Mouse (Mus musculus) forebrain, embryonic 11.5 days (tissue): ENCODE data around the gene Rab32. TPM values are rescaled to one million over a fixed set of nuclear protein-coding genes. Genes with fewer than 3 reads are reported as not detected.
"Not testable (repeated sequence)": the region's sequence is repeated elsewhere in the genome, so short reads cannot be mapped to it uniquely, and the experiment has no call there.

Source experiments
- ATAC-seq: fragments of 200-750 bp; cut with Nextera tagmentation; replicated peaks from 2 replicates; pipeline ENCODE4 v1.8.0; 2017; ENCODE audit warnings: moderate TSS enrichment; ENCODE audit not compliant: low FRiP score
- DNase-seq: peaks from one replicate; pipeline ENCODE4 v3.0.0-alpha.2; 2017; ENCODE audit warnings: low spot score
- H3K27ac ChIP-seq: fragments of 300-500 bp; sonication (generic); 2 replicates; pipeline ENCODE4 v1.5.1; 2014; ENCODE audit warnings: low read depth, low read length
- H3K27me3 ChIP-seq: fragments of 300-500 bp; sonication (generic); 2 replicates; pipeline ENCODE4 v1.6.1; 2014; ENCODE audit warnings: mild to moderate bottlenecking, low read length, mixed read lengths; ENCODE audit not compliant: control insufficient read depth, insufficient read depth
- H3K36me3 ChIP-seq: fragments of 300-500 bp; sonication (generic); 2 replicates; pipeline ENCODE4 v1.6.1; 2014; ENCODE audit warnings: mild to moderate bottlenecking, low read length, moderate library complexity, mixed read lengths; ENCODE audit not compliant: control insufficient read depth, insufficient read depth
- H3K4me1 ChIP-seq: fragments of 300-500 bp; sonication (generic); replicated peaks from 2 replicates; pipeline ENCODE4 v1.6.1; 2014; ENCODE audit warnings: low read length, mixed read lengths; ENCODE audit not compliant: control insufficient read depth, insufficient read depth
- H3K4me2 ChIP-seq: fragments of 300-500 bp; sonication (generic); 2 replicates; pipeline ENCODE4 v1.6.1; 2014; ENCODE audit warnings: low read depth, mild to moderate bottlenecking, low read length, moderate library complexity, mixed read lengths; ENCODE audit not compliant: severe bottlenecking
- H3K4me3 ChIP-seq: fragments of 300-500 bp; sonication (generic); 2 replicates; pipeline ENCODE4 v1.5.1; 2014; ENCODE audit warnings: low read depth, low read length
- H3K9ac ChIP-seq: fragments of 300-500 bp; sonication (generic); 2 replicates; pipeline ENCODE4 v1.6.1; 2014; ENCODE audit warnings: low read length
- H3K9me3 ChIP-seq: fragments of 300-500 bp; sonication (generic); 2 replicates; pipeline ENCODE4 v1.6.1; 2016; ENCODE audit warnings: low read length, mixed read lengths; ENCODE audit not compliant: control insufficient read depth
- WGBS: fragments of 180-500 bp; shearing (Covaris S2); extraction: QIAGEN DNeasy Blood & Tissue Kit; methylation state at CpG from one replicate; pipeline ENCODE4 v1.1.7; 2014; 5-methylcytosine and 5-hydroxymethylcytosine counted together
- polyA plus RNA-seq: library from polyadenylated mRNA; unstranded; fragments of >200 nt; fragmentation: Nextera tagmentation; extraction: Ambion mirVana; gene quantifications from 2 replicates; pipeline ENCODE4 v1.2.1, GENCODE M21; 2014

The Rab32 gene
- polyA plus RNA-seq: 10.5 TPM in 2 replicates

DNA sequence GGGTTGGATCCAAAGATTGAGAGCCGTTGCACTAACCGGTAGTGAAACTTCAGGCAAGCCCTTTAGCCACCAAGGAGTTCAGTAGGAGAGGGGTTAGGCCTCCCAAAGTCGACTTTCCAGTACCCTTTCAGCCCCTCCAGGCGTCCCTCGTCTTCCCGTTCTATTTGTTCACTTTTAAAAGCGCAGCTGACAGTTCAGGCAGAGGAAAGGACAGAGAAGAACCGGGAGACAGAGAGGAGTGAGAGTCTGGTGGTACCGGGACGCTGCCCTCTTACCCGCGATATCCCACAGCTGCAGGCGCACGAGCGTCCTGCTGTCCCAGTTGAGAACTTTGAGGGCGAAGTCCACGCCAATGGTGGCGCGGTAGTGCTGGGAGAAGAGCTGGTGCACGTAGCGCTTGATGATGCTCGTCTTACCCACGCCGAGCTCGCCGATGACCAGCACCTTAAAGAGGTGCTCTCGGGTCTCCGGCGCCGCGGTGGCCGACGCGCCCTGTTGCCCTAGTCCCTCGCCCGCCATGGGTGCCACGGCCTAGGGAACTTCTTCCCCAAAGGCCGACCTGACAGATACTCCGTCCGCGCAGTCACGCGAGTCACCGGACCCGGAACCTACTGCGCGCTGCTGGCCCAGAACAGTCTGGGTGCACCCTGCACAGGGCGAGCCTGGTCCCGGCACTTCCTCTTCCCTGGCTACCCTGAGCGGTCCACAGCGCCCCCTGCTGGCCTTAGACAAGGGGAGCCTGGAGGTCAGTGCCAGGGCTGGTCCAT is at the start of gene Rab32:
Rab32 (minus strand) TSS at position 696 of the 767 bp plus-strand sequence.
- DNase-seq: peak; percentile 95
- no peak within 1 kb of the TSS for H3K27ac ChIP-seq
- peak within 1 kb of the TSS; percentile 62 for H3K4me3 ChIP-seq
- under 1% methylated on average over 51 of the region's 51 CpGs for WGBS
- H3K9me3 ChIP-seq: no peaks in the 10 kb centered on the region
- H3K36me3 ChIP-seq: no peaks in the 10 kb centered on the region
- H3K4me1 ChIP-seq: 0 out of 2 replicates have a peak, but pooled peaks cover 1% of the 10 kb centered on the region
- H3K4me2 ChIP-seq: peak within 1 kb of the TSS; percentile 86
- peak; percentile 99 for ATAC-seq
- H3K27me3 ChIP-seq: no peaks in the 10 kb centered on the region
- peak within 1 kb of the TSS; percentile 66 for H3K9ac ChIP-seq

DNA sequence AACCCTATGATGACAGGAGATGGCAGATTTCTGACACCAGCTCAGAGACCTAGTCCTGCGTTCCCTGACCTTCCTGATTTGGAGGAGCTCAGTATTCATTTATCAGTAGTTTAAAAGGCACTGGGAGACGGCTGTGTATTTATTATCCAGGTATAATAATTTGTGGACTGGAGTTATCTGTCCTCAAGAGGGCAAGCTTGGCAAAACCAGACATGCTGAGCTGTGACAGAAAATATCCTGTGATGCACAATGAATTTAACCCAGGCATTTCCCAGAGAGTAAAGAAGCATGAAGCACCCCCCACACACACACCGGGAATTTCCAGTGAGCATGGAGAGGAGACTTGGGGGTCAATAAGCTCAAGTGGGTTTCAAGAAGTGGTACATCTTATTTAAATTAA is 42.7 kb upstream of the Rab32 start:
- Histone ChIP-seq H3K9ac (no peak overlapping the region), H3K36me3 (no peaks in the 10 kb centered on the region), H3K4me2 (no peak overlapping the region), H3K27me3 (no peaks in the 10 kb centered on the region), H3K27ac (no peak overlapping the region), H3K4me1 (no peaks in the 10 kb centered on the region), H3K4me3 (no peak overlapping the region), H3K9me3 (no peaks in the 10 kb centered on the region)
- DNase-seq (no peak), ATAC-seq (no peak)
- 83% methylated on average over 3 of the region's 3 CpGs for WGBS

DNA sequence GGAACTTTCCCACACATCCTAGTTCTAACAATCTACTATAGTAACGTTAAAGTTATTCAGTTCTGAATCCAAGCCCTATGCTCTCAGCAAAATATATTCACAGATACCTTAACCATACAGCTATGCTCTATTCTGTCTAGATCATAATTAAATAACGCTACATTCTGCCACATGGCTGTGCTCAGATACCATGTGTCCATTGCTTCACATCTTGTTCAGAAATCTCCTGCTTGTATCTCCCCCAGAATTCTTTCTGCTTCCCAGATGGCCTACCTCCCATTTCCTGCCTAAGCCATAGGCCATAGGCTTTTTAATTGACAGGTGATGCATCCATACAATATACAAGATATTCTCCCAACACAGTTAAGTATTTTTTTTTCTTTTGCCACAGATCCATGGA is 39.4 kb upstream of the Rab32 start:
- 87% methylated on average over 2 of the region's 2 CpGs for WGBS
- H3K27ac ChIP-seq, H3K9ac ChIP-seq, H3K4me2 ChIP-seq, H3K9me3 ChIP-seq, H3K4me3 ChIP-seq, H3K36me3 ChIP-seq, ATAC-seq, H3K27me3 ChIP-seq, H3K4me1 ChIP-seq, DNase-seq: not testable (repeated sequence)

DNA sequence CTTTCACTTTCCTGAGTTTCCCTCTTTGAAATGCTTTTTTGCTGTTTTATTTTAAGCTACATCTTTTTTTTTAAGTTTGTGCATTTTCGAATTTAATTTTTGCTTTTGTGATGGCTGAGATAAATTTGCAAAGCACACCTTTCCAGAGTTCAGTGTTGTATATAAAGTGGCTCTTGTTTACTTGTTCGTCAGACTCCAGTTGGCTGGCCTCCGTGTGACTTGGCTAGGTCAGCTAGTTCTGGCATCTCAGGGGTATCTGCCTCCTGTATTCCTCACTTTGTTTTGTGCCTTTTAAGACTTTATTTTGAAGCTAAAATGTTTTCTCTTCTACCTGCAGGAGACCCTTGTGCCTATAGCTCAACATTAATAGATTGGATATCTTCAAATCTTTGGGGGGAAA is 22.7 kb upstream of the Rab32 start:
- WGBS: 87% methylated on average over 3 of the region's 3 CpGs
- no peak overlapping the region for H3K27ac ChIP-seq
- H3K4me1 ChIP-seq: no peaks in the 10 kb centered on the region
- H3K4me3 ChIP-seq: no peak overlapping the region
- H3K4me2 ChIP-seq: no peak overlapping the region
- ATAC-seq (no peak), DNase-seq (no peak)
- H3K27me3 ChIP-seq: no peaks in the 10 kb centered on the region
- no peaks in the 10 kb centered on the region for H3K9me3 ChIP-seq
- no peaks in the 10 kb centered on the region for H3K36me3 ChIP-seq
- no peak overlapping the region for H3K9ac ChIP-seq

DNA sequence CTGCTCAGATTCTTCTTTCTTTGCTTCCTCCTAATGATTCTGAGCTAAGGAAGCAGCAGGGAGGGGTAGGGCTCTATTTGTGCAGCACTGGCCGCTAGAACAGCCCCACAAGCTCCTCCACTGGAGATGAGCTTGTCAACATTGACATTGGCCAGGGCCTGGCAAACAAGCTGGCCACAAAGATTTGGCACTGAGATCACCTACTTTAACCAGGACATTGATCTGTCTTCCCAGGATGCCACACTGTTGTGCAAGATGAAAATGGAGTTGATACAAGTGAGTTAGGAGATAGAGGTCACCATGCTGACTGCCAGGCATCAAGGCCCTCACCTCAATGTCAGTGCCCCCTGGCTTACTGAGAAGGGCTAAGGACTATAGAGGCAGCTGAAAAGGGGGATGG is 21.8 kb upstream of the Rab32 start:
- ATAC-seq (no peak), DNase-seq (no peak)
- Histone ChIP-seq H3K4me1 (no peaks in the 10 kb centered on the region), H3K9me3 (no peaks in the 10 kb centered on the region), H3K27me3 (no peaks in the 10 kb centered on the region), H3K36me3 (no peaks in the 10 kb centered on the region), H3K27ac (no peak overlapping the region), H3K4me2 (no peak overlapping the region), H3K4me3 (no peak overlapping the region), H3K9ac (no peak overlapping the region)
- WGBS: 90% methylated on average over 1 of the region's 1 CpGs

DNA sequence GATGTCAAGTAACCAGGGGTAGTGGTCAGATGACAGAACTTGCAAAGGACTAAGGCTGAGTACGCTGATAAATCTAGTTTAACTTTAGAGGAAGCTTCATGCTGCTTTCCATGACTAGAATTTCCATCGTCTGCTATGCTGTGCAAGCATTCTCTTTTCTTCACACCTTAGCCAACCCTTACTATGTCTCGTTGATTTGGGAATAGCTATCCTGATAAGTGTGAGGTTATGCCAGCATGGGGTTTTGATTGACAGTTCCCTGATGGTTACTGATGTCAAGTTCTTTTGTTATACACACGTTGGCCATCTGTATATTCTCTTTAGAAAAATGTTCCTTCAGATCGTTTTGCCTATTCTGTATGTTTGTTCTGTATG is 259 bp upstream of the Rab32 start:
- peak overlapping the region; percentile 62 for H3K4me3 ChIP-seq
- no peaks in the 10 kb centered on the region for H3K9me3 ChIP-seq
- DNase-seq: no peak
- peak overlapping the region; percentile 86; the same call in 1 of the 2 replicates for H3K4me2 ChIP-seq
- H3K27ac ChIP-seq: no peak overlapping the region
- 0 out of 2 replicates have a peak, but pooled peaks cover 1% of the 10 kb centered on the region for H3K4me1 ChIP-seq
- H3K9ac ChIP-seq: no peak overlapping the region
- 39% methylated on average over 5 of the region's 5 CpGs for WGBS
- no peaks in the 10 kb centered on the region for H3K27me3 ChIP-seq
- ATAC-seq: peak; percentile 32; the same call in 1 of the 2 replicates
- H3K36me3 ChIP-seq: no peaks in the 10 kb centered on the region

DNA sequence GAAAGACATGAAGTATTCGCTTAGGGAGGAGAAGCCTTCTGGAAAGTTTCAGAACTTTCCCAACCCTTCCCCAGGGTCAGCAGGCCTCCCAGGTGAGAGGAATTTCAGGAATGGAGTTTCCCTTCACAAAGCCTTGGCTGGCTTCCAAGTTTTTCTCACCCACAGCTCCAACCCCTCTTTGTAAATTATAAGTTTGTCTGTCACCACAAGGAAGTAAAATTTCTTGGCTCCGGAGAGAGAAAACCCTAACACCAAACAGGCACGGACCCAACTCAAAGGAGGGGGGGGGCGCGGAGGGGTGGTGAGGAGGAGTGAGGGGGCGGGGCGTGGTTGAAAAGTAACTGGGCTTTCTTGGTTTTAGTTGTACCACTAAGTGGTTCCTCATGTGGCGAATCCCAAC is 980 bp downstream of the Rab32 start:
- Histone ChIP-seq H3K36me3 (no peaks in the 10 kb centered on the region), H3K27me3 (no peaks in the 10 kb centered on the region), H3K4me3 (peak overlapping the region; percentile 62), H3K4me2 (peak overlapping the region; percentile 86), H3K9me3 (no peaks in the 10 kb centered on the region), H3K9ac (0 out of 2 replicates have a peak overlapping the region, but pooled peaks have one; percentile 66), H3K4me1 (0 out of 2 replicates have a peak, but pooled peaks cover 1% of the 10 kb centered on the region), H3K27ac (no peak overlapping the region)
- ATAC-seq: peak; percentile 42
- WGBS: 10% methylated on average over 8 of the region's 8 CpGs
- DNase-seq: peak; percentile 74

DNA sequence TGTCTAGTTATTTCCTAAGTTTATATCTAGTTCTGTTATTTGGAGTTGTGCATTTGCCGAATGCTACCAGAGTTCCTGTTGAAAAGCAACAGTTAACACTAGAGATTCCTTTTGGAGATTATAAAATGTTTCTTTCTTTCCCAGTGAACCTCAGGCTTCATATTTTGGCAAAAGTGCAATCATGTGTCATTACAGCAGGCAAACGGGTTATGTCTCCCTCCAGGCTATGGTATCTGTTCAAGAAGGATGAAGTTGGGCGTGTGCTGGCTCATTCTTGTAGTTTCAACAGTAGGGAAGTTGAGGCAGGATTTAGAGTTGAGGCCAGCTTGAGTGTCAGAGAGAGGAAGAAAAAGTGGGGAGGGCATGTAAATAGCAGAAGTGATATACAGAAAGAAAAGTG is 2.4 kb downstream of the Rab32 start:
- DNase-seq: no peak

DNA sequence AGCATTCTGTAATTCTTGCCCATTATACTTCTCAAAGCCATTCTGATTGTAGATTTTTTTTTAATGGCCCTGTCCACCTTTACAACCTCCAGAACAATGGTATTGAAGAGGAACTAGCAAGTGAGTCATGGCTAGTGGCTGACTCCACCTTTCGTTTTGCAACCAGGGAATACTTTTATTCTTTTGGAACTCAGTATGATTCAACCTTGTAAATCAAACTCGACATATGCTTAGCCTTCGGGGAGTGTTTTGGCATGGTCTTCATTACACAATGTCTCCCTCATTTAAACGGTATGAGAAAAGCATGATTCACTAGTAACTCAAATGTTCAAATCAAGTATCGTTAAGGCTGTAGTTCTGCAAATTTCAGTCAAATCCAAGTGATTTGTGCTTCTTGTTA is 2.8 kb downstream of the Rab32 start:
- H3K27ac ChIP-seq: no peak overlapping the region
- ATAC-seq (no peak), DNase-seq (no peak)
- no peaks in the 10 kb centered on the region for H3K27me3 ChIP-seq
- 90% methylated on average over 5 of the region's 5 CpGs for WGBS
- no peak overlapping the region for H3K4me3 ChIP-seq
- H3K36me3 ChIP-seq: no peaks in the 10 kb centered on the region
- H3K4me1 ChIP-seq: 0 out of 2 replicates have a peak, but pooled peaks cover 1% of the 10 kb centered on the region
- H3K9me3 ChIP-seq: no peaks in the 10 kb centered on the region
- no peak overlapping the region for H3K9ac ChIP-seq
- H3K4me2 ChIP-seq: no peak overlapping the region

More for the DNA sequence above, 2.4 kb downstream of the Rab32 start:
- Histone ChIP-seq H3K36me3 (no peaks in the 10 kb centered on the region), H3K4me1 (0 out of 2 replicates have a peak, but pooled peaks cover 1% of the 10 kb centered on the region), H3K9ac (no peak overlapping the region), H3K4me2 (no peak overlapping the region), H3K27me3 (no peaks in the 10 kb centered on the region), H3K27ac (no peak overlapping the region), H3K9me3 (no peaks in the 10 kb centered on the region), H3K4me3 (no peak overlapping the region)
- ATAC-seq: no peak
- WGBS: 90% methylated on average over 3 of the region's 3 CpGs
